Mouse (Mus musculus): ENCODE measurements around the gene Haghl.

DNA sequence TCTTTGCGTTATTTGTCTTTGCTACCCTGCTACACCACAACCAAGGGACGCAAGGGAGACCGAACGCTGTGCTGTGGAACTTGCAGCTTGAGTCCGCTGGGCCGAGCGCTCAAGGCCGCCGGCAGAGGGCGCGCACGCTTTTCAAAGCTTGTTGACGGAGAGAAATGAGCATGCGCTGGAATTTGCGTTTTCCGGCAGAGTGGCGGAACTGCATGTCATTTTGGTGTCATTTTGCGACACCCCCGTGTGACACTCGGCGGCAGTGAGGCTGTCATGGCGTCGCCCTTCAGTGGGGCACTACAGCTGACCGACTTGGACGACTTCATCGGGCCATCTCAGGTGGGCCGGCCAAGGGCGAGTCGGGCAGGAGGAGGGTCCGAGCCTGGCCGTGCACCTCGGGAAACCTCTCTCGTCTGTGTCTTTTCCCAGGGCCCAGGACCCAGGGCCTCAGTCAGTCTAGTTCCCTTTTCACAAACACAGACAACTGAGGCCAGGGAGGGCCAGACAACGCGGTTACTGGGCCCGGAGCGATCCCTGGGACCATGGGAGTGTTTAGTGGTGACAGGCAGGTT is 11.8 kb downstream of the Haghl start, which contains the start of gene Narfl:
- TF ChIP-seq CTCF (IDR thresholded peaks at IDR 0.05; ENCODE audit: borderline replicate concordance, extremely low read depth, insufficient read depth, insufficient read length) (peak; percentile 96), POLR2A (IDR thresholded peaks at IDR 0.05; ENCODE audit: borderline replicate concordance, extremely low read depth, insufficient read depth, insufficient read length, poor library complexity, severe bottlenecking) (peak; percentile 65; the same call in 1 of the 2 replicates)

Measured in brain, embryonic 14.5 days (tissue).